Mouse (Mus musculus) brain, embryonic 14.5 days (tissue): ENCODE results near the gene Proca1.
"Not testable (repeated sequence)": the region's sequence is repeated elsewhere in the genome, so short reads cannot be mapped to it uniquely, and the experiment has no call there.

Experiments used
- CTCF ChIP-seq: fragments of 200-500 bp; IDR thresholded peaks from 2 replicates; pipeline ENCODE4 v1.5.1; 2012; ENCODE audit warnings: inconsistent platforms, mild to moderate bottlenecking, moderate library complexity, borderline replicate concordance; ENCODE audit not compliant: insufficient read depth, insufficient read length; ENCODE audit errors: extremely low read depth
- POLR2A ChIP-seq: fragments of 200-500 bp; IDR thresholded peaks from 2 replicates; pipeline ENCODE4 v1.6.1; 2012; ENCODE audit warnings: mild to moderate bottlenecking, inconsistent platforms, borderline replicate concordance; ENCODE audit not compliant: poor library complexity, insufficient read depth, insufficient read length, severe bottlenecking; ENCODE audit errors: extremely low read depth

DNA sequence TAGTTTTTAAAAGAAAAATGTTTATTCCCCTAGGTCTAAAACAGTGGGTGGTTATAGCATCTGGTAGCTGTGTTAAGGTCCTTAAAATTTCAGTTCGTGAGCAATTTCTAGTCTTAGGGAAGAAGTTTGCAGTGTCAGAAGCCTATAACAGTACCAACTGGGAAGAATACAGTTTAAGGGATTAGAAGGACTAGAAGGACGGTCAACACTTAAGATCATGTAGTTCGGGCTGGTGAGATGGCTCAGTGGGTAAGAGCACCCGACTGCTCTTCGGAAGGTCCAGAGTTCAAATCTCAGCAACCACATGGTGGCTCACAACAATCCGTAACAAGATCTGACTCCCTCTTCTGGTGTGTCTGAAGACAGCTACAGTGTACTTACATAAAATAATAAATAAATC is 8.5 kb upstream of the Proca1 start:
- not testable (repeated sequence) for TF ChIP-seq POLR2A, CTCF
